Mouse (Mus musculus): Measurements from ENCODE around the gene 1600014C23Rik. TPM values are rescaled to one million over a fixed set of nuclear protein-coding genes. Genes with fewer than 3 reads are reported as not detected.

1600014C23Rik gene
- polyA plus RNA-seq, 1 experiment from 2014 or later = not detected

DNA sequence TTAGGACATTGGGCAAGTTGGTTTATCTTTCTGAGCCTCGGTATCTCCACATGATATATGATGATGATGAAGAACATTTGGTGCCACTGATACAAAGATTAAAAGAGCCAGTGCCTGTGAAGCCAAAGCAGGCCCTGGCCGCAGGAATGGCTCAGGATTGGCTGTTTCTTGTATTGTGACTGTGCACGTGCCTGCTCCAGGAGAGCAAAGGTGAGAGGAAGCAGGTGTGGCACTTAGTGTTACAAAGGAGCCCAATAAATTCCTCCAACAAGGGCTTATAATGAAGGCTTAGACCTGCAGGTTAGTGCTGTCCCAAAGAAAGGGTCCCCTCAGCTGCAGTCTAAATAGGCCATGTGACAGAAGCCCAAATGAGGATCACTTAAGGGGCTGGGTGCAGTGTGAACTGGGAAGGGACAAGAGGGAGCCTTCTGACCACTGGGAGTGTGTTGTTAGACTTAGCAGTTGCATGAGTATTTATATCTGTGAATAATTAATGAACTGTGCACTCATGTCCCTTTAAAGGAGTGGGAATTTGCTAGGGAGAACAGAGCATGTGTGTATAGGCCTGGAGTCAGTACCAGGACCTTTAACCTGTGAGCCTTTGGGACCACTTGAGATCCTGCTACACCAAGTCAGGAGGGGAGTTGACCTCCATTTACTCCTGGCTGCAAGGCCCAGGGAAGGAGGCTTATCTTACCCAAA is 34.5 kb downstream of the 1600014C23Rik start:
- Histone ChIP-seq H3K27me3 (replicated peaks; ENCODE audit: control insufficient read depth, insufficient read depth, low read length) (no peaks in the 10 kb centered on the region), H3K9ac (ENCODE audit: low read depth, low read length) (no peak overlapping the region)
- 88% methylated on average over 3 of the region's 3 CpGs for WGBS

DNA sequence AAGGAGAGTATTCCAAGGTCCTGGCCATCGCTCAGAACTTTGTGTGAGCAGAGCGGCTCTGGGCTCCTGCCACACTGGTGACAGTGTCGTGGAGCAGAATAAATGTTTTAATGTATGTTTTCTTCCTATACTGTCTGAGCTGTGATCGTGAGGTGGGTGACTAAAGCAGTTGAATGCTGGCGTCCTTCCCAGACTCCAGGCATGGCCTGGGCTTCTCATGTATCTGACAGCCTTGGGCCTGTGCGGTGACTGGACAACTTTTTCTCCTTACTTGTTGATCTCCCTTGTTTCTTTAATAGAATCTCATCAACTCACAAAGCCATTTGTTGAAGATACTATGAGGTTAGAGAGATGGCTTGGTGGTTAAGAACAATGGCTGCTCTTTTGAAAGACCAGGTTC is 35.3 kb downstream of the 1600014C23Rik start:
- WGBS = 81% methylated on average over 6 of the region's 6 CpGs
- Histone ChIP-seq H3K9ac (ENCODE audit: low read depth, low read length) (no peak overlapping the region), H3K4me1 (ENCODE audit: control insufficient read depth, insufficient read depth, low read length) (no peaks in the 10 kb centered on the region), H3K4me2 (ENCODE audit: low read depth, low read length) (no peak overlapping the region), H3K27me3 (replicated peaks; ENCODE audit: control insufficient read depth, insufficient read depth, low read length) (no peaks in the 10 kb centered on the region), H3K36me3 (ENCODE audit: control insufficient read depth, insufficient read depth, low read length) (peaks cover 18% of the 10 kb centered on the region), H3K9me3 (ENCODE audit: control insufficient read depth, low read length) (no peaks in the 10 kb centered on the region), H3K27ac (replicated peaks; ENCODE audit: low read depth, low read length) (no peak overlapping the region; the same call in 1 of the 2 replicates), H3K4me3 (ENCODE audit: low read depth, low read length) (no peak overlapping the region)
- DNase-seq (ENCODE audit: low spot score) = peak; percentile 43
- ATAC-seq (ENCODE audit: low read depth) = no peak

More for the DNA sequence above, 34.5 kb downstream of the 1600014C23Rik start:
- no peaks in the 10 kb centered on the region for H3K9me3 ChIP-seq (ENCODE audit: control insufficient read depth, low read length)
- no peak overlapping the region for H3K4me3 ChIP-seq (ENCODE audit: low read depth, low read length)
- H3K4me2 ChIP-seq (ENCODE audit: low read depth, low read length) = no peak overlapping the region
- ATAC-seq (ENCODE audit: low read depth) = no peak
- H3K36me3 ChIP-seq (ENCODE audit: control insufficient read depth, insufficient read depth, low read length) = peaks cover 18% of the 10 kb centered on the region
- H3K27ac ChIP-seq (replicated peaks; ENCODE audit: low read depth, low read length) = no peak overlapping the region
- no peak for DNase-seq (ENCODE audit: low spot score)
- no peaks in the 10 kb centered on the region for H3K4me1 ChIP-seq (ENCODE audit: control insufficient read depth, insufficient read depth, low read length)

DNA sequence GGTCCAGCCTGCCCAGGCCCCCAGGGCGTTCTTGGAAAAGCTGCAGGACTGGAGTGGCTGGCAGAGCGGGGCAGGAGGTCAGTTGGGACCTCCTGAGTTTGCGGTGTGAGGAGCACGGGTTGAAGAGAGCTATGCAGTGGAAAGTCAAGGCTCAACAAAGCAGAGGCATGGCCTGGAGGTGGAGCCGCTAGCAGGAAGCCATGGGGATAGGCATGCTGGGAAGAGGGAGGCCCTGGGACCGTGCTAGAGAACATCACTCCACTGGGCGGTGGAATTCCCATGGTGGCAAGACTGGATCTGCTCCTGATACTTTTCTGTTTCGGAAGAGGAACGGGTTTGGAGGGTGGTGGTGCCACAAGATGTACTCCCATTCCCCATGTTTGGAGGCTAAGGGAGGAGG is 36.7 kb downstream of the 1600014C23Rik start:
- 86% methylated on average over 9 of the region's 9 CpGs for WGBS
- peaks cover 18% of the 10 kb centered on the region for H3K36me3 ChIP-seq (ENCODE audit: control insufficient read depth, insufficient read depth, low read length)
- no peak for ATAC-seq (ENCODE audit: low read depth)
- no peak overlapping the region for H3K4me2 ChIP-seq (ENCODE audit: low read depth, low read length)
- H3K27ac ChIP-seq (replicated peaks; ENCODE audit: low read depth, low read length) = peak overlapping the region; percentile 28; the same call in 1 of the 2 replicates
- H3K4me1 ChIP-seq (ENCODE audit: control insufficient read depth, insufficient read depth, low read length) = no peaks in the 10 kb centered on the region
- H3K9me3 ChIP-seq (ENCODE audit: control insufficient read depth, low read length) = no peaks in the 10 kb centered on the region
- H3K4me3 ChIP-seq (ENCODE audit: low read depth, low read length) = no peak overlapping the region
- no peaks in the 10 kb centered on the region for H3K27me3 ChIP-seq (replicated peaks; ENCODE audit: control insufficient read depth, insufficient read depth, low read length)
- no peak for DNase-seq (ENCODE audit: low spot score)
- no peak overlapping the region for H3K9ac ChIP-seq (ENCODE audit: low read depth, low read length)

DNA sequence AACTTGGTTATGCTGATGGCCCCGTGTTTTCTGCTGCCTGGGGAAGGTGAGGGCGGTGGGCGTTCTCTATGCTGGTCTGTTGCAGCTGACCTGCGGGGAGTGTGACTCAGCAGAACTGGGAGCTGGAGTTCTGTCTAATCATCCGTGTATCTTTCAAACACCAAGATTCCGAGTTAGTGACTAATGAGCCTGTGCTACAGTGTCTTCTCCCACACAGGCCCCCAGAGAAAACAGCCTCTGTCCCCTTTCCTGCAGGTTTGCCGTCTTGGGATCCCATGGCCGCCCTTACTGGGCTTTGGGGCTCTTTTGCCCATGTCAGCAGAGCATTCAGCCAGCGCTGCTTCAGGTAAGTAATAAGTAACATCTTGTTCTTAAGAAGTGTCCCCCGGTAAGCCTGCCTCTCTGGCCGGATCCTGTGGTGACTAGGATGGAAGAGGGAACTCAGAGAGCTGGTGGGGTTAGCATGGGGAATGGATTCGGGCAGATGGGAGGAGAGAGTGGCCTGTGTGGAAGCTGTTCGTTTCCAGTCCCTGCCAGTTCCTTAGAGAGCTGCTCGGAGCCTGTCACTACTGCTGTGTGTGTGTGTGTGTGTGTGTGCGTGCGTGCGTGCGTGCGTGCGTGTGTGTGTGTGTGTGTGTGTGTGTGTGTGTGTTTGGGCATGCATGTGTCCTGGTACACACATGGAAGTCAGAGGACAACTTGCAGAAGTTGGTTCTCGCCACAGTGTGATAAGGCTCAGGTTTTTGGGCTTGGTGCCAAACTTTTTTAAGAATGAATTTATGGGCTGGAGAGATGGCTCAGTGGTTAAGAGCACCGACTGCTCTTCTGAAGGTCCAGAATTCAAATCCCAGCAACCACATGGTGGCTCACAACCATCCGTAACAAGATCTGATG is 38.2 kb downstream of the 1600014C23Rik start:
- ATAC-seq (ENCODE audit: low read depth) (no peak), DNase-seq (ENCODE audit: low spot score) (no peak)
- Histone ChIP-seq H3K27me3 (replicated peaks; ENCODE audit: control insufficient read depth, insufficient read depth, low read length) (no peaks in the 10 kb centered on the region), H3K9me3 (ENCODE audit: control insufficient read depth, low read length) (no peaks in the 10 kb centered on the region), H3K4me3 (ENCODE audit: low read depth, low read length) (no peak overlapping the region), H3K4me1 (ENCODE audit: control insufficient read depth, insufficient read depth, low read length) (no peaks in the 10 kb centered on the region), H3K9ac (ENCODE audit: low read depth, low read length) (no peak overlapping the region), H3K4me2 (ENCODE audit: low read depth, low read length) (no peak overlapping the region), H3K27ac (replicated peaks; ENCODE audit: low read depth, low read length) (no peak overlapping the region), H3K36me3 (ENCODE audit: control insufficient read depth, insufficient read depth, low read length) (peaks cover 18% of the 10 kb centered on the region)
- WGBS = 79% methylated on average over 23 of the region's 23 CpGs

DNA sequence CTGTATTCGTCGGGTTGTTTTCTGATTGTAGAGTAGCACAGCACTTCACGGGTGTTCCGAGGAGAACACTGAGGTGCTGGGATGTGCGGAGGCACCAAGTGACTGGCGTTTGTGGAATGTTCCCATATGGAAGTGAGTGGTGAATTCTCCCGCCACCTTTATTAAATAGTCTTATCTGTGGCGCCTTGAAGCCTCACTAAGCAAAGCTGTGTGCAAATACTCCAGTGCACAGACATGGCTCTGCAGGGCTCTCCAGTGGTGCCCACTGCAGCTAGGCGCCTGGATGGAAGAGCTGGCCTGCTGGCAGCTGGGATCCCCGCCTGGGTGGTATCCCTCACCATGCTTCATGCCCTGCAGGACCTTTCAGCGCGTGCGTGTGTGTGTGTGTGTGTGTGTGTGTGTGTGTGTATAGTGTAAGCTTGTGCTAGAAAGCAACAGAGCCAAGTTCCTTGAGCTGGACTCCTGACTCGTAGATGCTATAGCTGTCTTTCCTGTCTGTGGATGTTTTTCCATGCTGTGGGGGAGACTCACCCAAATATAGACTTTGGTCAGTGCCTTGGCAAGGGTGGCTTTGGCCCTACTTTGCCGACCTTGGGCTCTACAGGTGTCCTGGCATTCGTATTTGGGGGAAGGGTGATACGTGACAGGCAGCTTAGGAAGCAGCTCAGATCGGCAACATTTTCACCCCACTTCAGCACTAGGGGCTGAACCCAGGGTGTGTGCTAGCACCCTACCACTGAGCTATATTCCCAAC is 39.7 kb downstream of the 1600014C23Rik start:
- no peaks in the 10 kb centered on the region for H3K9me3 ChIP-seq (ENCODE audit: control insufficient read depth, low read length)
- H3K27ac ChIP-seq (replicated peaks; ENCODE audit: low read depth, low read length) = no peak overlapping the region
- no peak overlapping the region for H3K4me3 ChIP-seq (ENCODE audit: low read depth, low read length)
- H3K4me2 ChIP-seq (ENCODE audit: low read depth, low read length) = no peak overlapping the region
- ATAC-seq (ENCODE audit: low read depth) = no peak
- H3K36me3 ChIP-seq (ENCODE audit: control insufficient read depth, insufficient read depth, low read length) = peaks cover 18% of the 10 kb centered on the region
- no peak overlapping the region for H3K9ac ChIP-seq (ENCODE audit: low read depth, low read length)
- H3K4me1 ChIP-seq (ENCODE audit: control insufficient read depth, insufficient read depth, low read length) = no peaks in the 10 kb centered on the region
- no peaks in the 10 kb centered on the region for H3K27me3 ChIP-seq (replicated peaks; ENCODE audit: control insufficient read depth, insufficient read depth, low read length)
- 79% methylated on average over 18 of the region's 18 CpGs for WGBS
- DNase-seq (ENCODE audit: low spot score) = no peak

DNA sequence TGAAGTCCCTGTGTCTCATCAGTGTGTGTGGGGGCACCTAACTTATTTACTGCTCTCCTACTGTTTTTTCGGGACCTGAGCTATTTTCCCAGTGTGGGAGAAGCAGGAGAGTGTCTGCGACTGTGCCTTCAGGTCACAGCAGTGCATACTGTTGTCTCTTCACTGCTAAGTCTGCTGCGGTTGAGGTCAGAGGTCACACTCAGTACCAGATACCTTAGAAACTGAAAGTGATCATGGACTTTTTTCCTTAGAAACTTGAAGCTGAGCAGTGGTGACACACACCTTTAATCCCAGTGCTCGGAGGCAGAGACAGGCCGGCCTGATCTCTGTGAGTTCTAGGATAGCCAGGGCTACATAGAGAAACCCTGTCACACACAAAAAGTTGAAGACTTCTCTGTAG is 41.5 kb downstream of the 1600014C23Rik start:
- WGBS = 72% methylated on average over 5 of the region's 5 CpGs

DNA sequence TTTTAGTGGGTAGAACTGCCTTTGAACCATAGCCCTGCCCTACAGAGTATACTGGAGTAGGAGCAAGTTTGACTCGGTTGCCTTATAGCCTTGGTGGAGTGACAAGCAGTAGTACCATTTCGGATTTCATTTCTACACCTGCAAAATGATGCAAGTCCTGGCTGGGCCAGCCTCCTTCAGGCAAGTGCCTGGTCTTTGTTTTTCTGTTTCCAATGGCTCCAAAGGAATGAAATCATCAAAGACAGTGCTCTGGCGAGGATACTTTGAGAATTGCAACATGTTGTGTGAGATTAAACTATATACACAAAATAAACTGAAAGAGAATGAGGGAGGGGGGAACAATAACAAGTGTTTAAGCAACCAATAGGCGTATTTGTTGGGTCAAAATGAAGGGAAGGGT is 43.6 kb downstream of the 1600014C23Rik start:
- H3K9ac ChIP-seq (ENCODE audit: low read depth, low read length) = no peak overlapping the region
- ATAC-seq (ENCODE audit: low read depth) = no peak
- H3K9me3 ChIP-seq (ENCODE audit: control insufficient read depth, low read length) = no peaks in the 10 kb centered on the region
- no peak overlapping the region for H3K27ac ChIP-seq (replicated peaks; ENCODE audit: low read depth, low read length)
- peaks cover 9% of the 10 kb centered on the region; the same call in 1 of the 2 replicates for H3K4me1 ChIP-seq (ENCODE audit: control insufficient read depth, insufficient read depth, low read length)
- no peak for DNase-seq (ENCODE audit: low spot score)
- 84% methylated on average over 4 of the region's 4 CpGs for WGBS
- no peaks in the 10 kb centered on the region for H3K27me3 ChIP-seq (replicated peaks; ENCODE audit: control insufficient read depth, insufficient read depth, low read length)
- no peak overlapping the region for H3K4me3 ChIP-seq (ENCODE audit: low read depth, low read length)
- H3K36me3 ChIP-seq (ENCODE audit: control insufficient read depth, insufficient read depth, low read length) = no peaks in the 10 kb centered on the region
- no peak overlapping the region for H3K4me2 ChIP-seq (ENCODE audit: low read depth, low read length)

More for the DNA sequence above, 41.5 kb downstream of the 1600014C23Rik start:
- ATAC-seq (ENCODE audit: low read depth) (no peak), DNase-seq (ENCODE audit: low spot score) (no peak)
- Histone ChIP-seq H3K4me1 (ENCODE audit: control insufficient read depth, insufficient read depth, low read length) (peaks cover 6% of the 10 kb centered on the region; the same call in 1 of the 2 replicates), H3K4me3 (ENCODE audit: low read depth, low read length) (no peak overlapping the region), H3K27me3 (replicated peaks; ENCODE audit: control insufficient read depth, insufficient read depth, low read length) (no peaks in the 10 kb centered on the region), H3K27ac (replicated peaks; ENCODE audit: low read depth, low read length) (no peak overlapping the region), H3K9ac (ENCODE audit: low read depth, low read length) (no peak overlapping the region), H3K9me3 (ENCODE audit: control insufficient read depth, low read length) (no peaks in the 10 kb centered on the region), H3K36me3 (ENCODE audit: control insufficient read depth, insufficient read depth, low read length) (peaks cover 6% of the 10 kb centered on the region; the same call in 1 of the 2 replicates), H3K4me2 (ENCODE audit: low read depth, low read length) (no peak overlapping the region)

DNA sequence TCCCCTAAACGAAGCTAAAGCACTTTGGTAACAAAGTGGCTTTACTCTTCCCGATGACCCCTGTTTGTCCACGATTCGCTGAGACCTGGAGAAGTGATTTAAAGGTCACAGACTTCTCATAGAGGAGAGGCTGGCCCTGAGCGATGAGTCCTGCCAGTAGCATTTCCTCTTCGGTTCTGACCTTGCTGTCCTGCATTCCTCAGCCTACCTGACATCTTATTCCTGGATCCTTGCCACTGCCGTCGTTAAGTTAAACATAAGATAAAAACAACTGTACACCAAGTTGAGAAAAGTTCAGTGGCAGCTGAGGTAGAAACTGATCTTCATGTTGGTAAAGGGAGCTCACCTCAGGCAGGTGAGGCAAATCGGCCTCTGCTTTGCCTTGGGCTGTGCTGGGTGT is 44.5 kb downstream of the 1600014C23Rik start:
- Histone ChIP-seq H3K27ac (replicated peaks; ENCODE audit: low read depth, low read length) (no peak overlapping the region), H3K4me2 (ENCODE audit: low read depth, low read length) (no peak overlapping the region), H3K4me1 (ENCODE audit: control insufficient read depth, insufficient read depth, low read length) (peaks cover 11% of the 10 kb centered on the region; the same call in 1 of the 2 replicates), H3K27me3 (replicated peaks; ENCODE audit: control insufficient read depth, insufficient read depth, low read length) (no peaks in the 10 kb centered on the region), H3K36me3 (ENCODE audit: control insufficient read depth, insufficient read depth, low read length) (no peaks in the 10 kb centered on the region), H3K9ac (ENCODE audit: low read depth, low read length) (no peak overlapping the region), H3K4me3 (ENCODE audit: low read depth, low read length) (no peak overlapping the region), H3K9me3 (ENCODE audit: control insufficient read depth, low read length) (no peaks in the 10 kb centered on the region)
- WGBS = 85% methylated on average over 9 of the region's 9 CpGs
- ATAC-seq (ENCODE audit: low read depth) = no peak
- no peak for DNase-seq (ENCODE audit: low spot score)
